Mouse (Mus musculus): ENCODE measurements around the gene Slc26a8. TPM values are rescaled to one million over a fixed set of nuclear protein-coding genes. Genes with fewer than 3 reads are reported as not detected.

Slc26a8 gene
- 1.4 and 1.9 TPM in 2 replicates for polyA plus RNA-seq (2021; fragmentation: Nextera tagmentation)
- long read RNA-seq, experiment 1, partial matches to known transcripts: 2 of 10 reads
- long read RNA-seq, experiment 1, other reads (novel, unspliced or antisense): 7 of 10 reads
- long read RNA-seq, experiment 2, partial matches to known transcripts: 0 of 2 reads
- long read RNA-seq, experiment 2, other reads (novel, unspliced or antisense): 2 of 2 reads

DNA sequence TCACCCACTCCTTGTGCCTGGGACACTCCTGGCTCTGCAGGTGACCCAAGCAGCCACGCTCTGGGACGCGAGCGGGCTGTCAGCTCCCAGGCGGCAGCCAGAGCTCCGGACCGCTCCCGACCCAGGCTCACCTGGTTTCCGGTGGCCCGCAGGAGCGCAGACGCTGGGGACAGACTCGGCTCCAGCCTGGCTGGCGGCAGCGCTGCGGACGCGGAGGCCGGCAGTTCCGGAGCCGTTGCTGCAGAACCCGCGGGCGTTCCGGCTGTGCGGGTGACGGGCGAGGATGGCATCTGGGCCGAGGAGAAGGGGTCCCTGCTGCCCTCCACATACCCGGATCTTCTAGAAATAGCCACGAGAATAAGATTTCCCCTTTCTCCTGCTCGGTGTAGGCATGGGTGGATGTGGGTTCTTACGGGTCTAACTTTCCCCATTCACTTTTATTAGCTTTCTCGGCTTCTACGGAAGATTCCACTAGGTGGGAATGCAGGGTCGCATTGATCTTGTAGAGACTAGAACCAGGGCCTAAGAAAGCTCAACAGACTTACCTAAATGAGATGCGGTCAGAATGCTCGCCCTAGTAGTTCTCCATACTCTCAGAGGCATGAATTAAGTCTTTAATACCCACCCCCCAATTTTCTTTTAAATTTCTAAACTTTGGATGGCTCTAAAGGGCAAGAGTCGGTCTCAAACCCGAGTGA lies at the start of gene Slc26a8:
Gene Slc26a8, minus strand, starts transcription at position 648 of the 698 bp plus-strand sequence.

DNA sequence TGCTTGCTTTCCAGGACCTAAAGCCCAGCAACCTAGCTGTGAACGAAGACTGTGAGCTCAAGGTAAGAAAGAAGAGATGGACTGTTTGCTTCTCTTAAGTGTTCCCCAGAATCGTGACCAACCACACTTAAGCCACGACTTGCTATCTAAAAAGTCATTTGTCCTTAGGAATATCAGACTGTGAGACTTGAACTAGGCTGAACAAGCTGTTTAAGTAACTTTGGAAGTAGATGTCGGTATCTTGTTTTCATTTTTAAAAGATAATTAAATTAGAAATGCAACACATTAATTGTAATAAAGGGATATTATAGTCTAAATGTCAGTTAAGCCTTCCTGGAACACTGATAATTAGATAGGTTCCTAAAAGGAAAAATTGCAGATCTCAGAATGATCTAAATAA lies 35.8 kb upstream of the Slc26a8 start, which contains the start of gene AC170998.1:
Gene AC170998.1, plus strand, starts transcription at position 301 of the 400 bp plus-strand sequence.

DNA sequence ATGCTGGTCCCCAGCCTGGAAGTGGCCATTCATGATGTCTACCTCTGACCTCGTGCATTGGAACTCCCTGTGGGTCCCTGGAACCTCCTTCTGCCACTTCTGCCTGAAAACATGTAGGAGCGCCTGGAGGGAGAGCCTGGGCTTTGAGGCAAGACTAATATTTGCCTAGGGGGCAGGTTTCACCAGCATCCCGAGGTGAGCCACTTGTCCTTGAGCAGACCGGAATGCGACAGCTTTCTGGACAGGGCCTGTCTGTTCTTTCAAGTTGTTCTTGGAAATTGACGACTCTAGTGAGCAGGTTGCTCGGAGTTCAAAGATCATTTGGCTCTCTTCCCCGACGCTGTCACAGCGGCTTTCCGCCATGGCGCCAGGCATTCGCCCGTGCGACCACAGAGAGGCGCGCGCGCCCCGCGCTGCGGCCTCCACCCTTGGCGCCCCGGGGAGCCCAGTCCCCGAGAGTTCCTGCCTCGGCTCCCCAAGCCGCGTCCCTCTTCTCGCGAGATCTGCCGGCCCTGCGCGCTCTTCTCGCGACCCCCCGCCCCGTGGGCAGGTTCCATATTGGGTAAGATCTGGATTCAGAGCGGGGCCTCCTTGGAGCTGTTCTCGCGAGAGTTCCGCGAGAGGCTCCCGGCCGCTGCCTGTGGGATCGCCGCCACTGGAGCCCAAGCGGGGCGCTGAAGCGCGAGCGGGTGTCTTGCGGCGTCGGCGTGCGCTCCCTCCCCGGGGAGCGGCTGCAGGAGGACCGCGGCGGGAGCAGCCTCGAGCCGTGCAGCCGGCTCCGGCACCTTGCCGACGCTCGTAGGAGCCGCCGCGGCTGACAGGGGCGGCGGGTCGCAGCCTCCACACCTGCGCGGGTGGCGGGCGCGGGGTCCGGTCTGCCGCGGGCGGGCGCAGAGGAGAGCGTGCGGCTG lies 998 bp upstream of the Slc26a8 start, which contains the start of gene Mapk14:
Gene Mapk14, plus strand, starts transcription at position 554 of the 911 bp plus-strand sequence.

DNA sequence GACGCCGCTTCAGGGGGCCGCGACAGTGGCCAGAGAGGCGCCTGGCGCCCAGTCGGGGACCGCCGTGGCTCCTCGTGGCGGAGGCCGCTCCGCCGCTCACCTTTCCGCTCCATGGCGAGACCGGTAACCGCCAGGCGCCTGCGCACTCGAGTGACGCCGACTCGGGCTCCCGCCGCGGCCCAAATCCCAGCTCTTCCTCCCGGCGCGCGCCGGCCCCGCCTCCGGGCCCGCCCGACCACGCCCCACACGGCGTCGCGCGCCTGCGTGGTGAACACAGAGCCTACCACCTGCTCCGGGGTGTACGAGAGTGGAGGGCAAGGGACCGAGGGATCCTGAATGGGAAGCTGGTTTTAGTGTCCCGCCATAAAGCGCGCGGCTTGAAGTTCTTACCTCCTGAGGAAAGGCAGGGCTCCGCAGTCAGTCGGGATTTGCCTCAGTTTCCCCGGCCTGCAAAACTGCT lies 67.7 kb downstream of the Slc26a8 start, which contains the start of gene Srpk1:
Gene Srpk1, minus strand, starts transcription at position 410 of the 460 bp plus-strand sequence.

Other genes starting within 250 kb of the Slc26a8 start
- 3.2 and 4.0 TPM in 2 replicates for gene Fkbp5, start 172.7 kb downstream of the Slc26a8 start, polyA plus RNA-seq (2021; fragmentation: Nextera tagmentation)
- gene Armc12, start 159.4 kb downstream of the Slc26a8 start, polyA plus RNA-seq (2021; fragmentation: Nextera tagmentation): not detected in 2 replicates
- not detected in 2 replicates for gene Clpsl2, start 140.8 kb downstream of the Slc26a8 start, polyA plus RNA-seq (2021; fragmentation: Nextera tagmentation)
- gene Clps, start 129.5 kb downstream of the Slc26a8 start, polyA plus RNA-seq (2021; fragmentation: Nextera tagmentation): not detected in 2 replicates
- gene Lhfpl5, start 114.6 kb downstream of the Slc26a8 start, polyA plus RNA-seq (2021; fragmentation: Nextera tagmentation): 4.6 and 6.6 TPM in 2 replicates
- gene Srpk1, start 67.5 kb downstream of the Slc26a8 start, polyA plus RNA-seq (2021; fragmentation: Nextera tagmentation): 50.2 and 68.8 TPM in 2 replicates
- 11.9 and 30.3 TPM in 2 replicates for gene Mapk14, start 1.1 kb upstream of the Slc26a8 start, polyA plus RNA-seq (2021; fragmentation: Nextera tagmentation)
- gene AC170998.1, start 35.9 kb upstream of the Slc26a8 start, polyA plus RNA-seq (2021; fragmentation: Nextera tagmentation): not detected in 2 replicates
- gene Mapk13, start 79.1 kb upstream of the Slc26a8 start, polyA plus RNA-seq (2021; fragmentation: Nextera tagmentation): 1.3 and 1.4 TPM in 2 replicates
- 3.0 and 4.4 TPM in 2 replicates for gene Brpf3, start 110.9 kb upstream of the Slc26a8 start, polyA plus RNA-seq (2021; fragmentation: Nextera tagmentation)
- gene Pnpla1, start 168.2 kb upstream of the Slc26a8 start, polyA plus RNA-seq (2021; fragmentation: Nextera tagmentation): 0.18 and 0.20 TPM in 2 replicates
- gene 4930539E08Rik, start 225.1 kb upstream of the Slc26a8 start, polyA plus RNA-seq (2021; fragmentation: Nextera tagmentation): 1.8 and 3.4 TPM in 2 replicates